Mouse (Mus musculus): ENCODE data around the gene Mapk10. TPM values are rescaled to one million over a fixed set of nuclear protein-coding genes. Genes with fewer than 3 reads are reported as not detected.

Gene Mapk10
- polyA plus RNA-seq, 1 experiment: 36.1 TPM

DNA sequence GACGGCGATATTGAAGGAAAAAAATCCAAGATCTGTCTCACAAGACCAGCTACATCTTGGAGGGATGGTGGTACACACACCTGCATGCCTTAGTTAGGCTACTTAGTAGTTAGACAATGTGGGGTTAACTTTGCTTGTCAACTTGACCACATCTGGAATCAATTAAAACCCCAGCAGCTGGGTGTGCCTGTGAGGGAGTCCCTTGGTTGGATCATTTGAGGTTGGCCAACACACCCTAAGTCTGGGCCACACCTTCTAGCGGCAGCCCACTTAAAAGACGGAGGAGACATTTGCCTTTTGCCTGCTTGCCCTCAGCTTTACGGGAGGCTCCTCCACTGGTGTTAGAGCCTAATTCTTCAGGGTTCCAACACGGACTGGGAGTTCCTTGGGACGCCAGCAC lies 209.0 kb downstream of the Mapk10 start:
- no peak overlapping the region for H3K4me3 ChIP-seq (ENCODE audit: control insufficient read depth, low read depth, low read length)
- H3K36me3 ChIP-seq (ENCODE audit: control insufficient read depth, insufficient read depth, low read length): no peaks in the 10 kb centered on the region
- no peaks in the 10 kb centered on the region for H3K4me1 ChIP-seq (ENCODE audit: control insufficient read depth, insufficient read depth, low read length)
- H3K27ac ChIP-seq (ENCODE audit: control insufficient read depth, insufficient read depth, low read depth, low read length): no peak overlapping the region
- no peaks in the 10 kb centered on the region for H3K27me3 ChIP-seq (ENCODE audit: control insufficient read depth, insufficient read depth, low read length)
- TF ChIP-seq POLR2A (IDR thresholded peaks at IDR 0.05; ENCODE audit: control insufficient read depth, low read depth, low read length) (no peak), CTCF (IDR thresholded peaks at IDR 0.05; ENCODE audit: control insufficient read depth, insufficient read depth, insufficient replicate concordance, low read depth, low read length) (no peak)

DNA sequence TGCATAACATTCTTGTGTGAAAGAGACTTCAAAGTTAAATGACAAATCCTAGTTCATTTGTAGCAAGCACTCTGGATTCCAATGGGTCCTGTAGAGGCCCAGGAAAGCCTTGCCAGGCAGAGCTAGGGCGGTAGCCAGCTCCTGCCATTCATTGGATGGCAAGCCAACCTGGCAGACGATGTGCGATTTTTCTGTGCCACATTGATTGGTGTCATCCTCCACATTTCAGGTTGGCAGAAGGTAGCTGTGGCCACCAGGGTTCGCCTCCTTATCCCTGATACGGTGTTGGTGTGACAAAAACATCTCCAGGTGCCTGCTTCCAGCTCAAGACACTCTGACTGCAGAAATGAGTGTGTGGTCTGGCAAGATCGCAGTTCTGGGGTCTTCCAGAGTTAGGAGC lies 210.6 kb downstream of the Mapk10 start:
- H3K4me1 ChIP-seq (ENCODE audit: control insufficient read depth, insufficient read depth, low read length): no peaks in the 10 kb centered on the region
- no peaks in the 10 kb centered on the region for H3K36me3 ChIP-seq (ENCODE audit: control insufficient read depth, insufficient read depth, low read length)
- TF ChIP-seq CTCF (IDR thresholded peaks at IDR 0.05; ENCODE audit: control insufficient read depth, insufficient read depth, insufficient replicate concordance, low read depth, low read length): no peak
- no peak for TF ChIP-seq POLR2A (IDR thresholded peaks at IDR 0.05; ENCODE audit: control insufficient read depth, low read depth, low read length)
- H3K4me3 ChIP-seq (ENCODE audit: control insufficient read depth, low read depth, low read length): no peak overlapping the region
- no peaks in the 10 kb centered on the region for H3K27me3 ChIP-seq (ENCODE audit: control insufficient read depth, insufficient read depth, low read length)
- H3K27ac ChIP-seq (ENCODE audit: control insufficient read depth, insufficient read depth, low read depth, low read length): no peak overlapping the region

DNA sequence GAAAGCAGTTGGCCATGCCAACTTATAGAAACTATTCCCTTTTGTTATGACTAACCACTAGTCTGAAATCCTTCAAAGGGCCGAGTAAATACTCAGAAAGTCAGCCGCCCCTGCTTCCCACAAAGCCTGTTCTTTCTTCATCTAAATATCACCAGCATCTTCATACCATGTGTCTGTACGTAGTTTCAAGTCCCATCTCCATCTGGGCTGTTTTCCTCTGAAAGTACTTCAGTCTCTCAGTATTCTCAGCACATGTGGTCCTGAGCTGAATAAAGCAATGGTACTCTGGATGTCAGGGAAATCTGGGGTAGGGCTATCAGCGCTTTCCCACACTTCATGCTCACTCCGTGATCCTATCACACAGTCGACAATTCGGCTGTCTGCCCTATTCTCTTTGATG lies 212.6 kb downstream of the Mapk10 start:
- H3K4me1 ChIP-seq (ENCODE audit: control insufficient read depth, insufficient read depth, low read length): no peaks in the 10 kb centered on the region
- H3K36me3 ChIP-seq (ENCODE audit: control insufficient read depth, insufficient read depth, low read length): no peaks in the 10 kb centered on the region
- no peak overlapping the region for H3K4me3 ChIP-seq (ENCODE audit: control insufficient read depth, low read depth, low read length)
- H3K27ac ChIP-seq (ENCODE audit: control insufficient read depth, insufficient read depth, low read depth, low read length): no peak overlapping the region
- TF ChIP-seq CTCF (IDR thresholded peaks at IDR 0.05; ENCODE audit: control insufficient read depth, insufficient read depth, insufficient replicate concordance, low read depth, low read length): no peak
- no peak for TF ChIP-seq POLR2A (IDR thresholded peaks at IDR 0.05; ENCODE audit: control insufficient read depth, low read depth, low read length)
- no peaks in the 10 kb centered on the region for H3K27me3 ChIP-seq (ENCODE audit: control insufficient read depth, insufficient read depth, low read length)

DNA sequence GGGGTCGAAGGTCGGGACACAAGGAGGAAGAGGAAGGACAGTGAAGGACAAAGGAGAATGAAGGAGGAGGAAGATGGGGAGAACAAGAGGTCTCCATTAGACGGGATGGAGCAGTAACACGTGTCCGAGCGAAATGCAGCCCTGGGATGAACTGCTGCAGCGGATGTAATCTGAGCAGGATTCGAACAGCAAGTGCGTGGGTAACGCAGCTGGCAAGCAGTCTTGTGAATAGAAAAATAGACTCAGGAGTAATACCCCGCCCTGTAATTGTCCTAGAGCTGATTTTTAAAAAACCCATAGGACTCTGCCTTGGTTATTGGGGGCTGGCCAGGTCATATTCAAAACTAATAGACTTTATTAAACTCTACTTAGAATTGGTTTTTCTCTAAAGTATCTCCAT lies 213.2 kb downstream of the Mapk10 start:
- Histone ChIP-seq H3K27ac (ENCODE audit: control insufficient read depth, insufficient read depth, low read depth, low read length) (no peak overlapping the region), H3K4me1 (ENCODE audit: control insufficient read depth, insufficient read depth, low read length) (no peaks in the 10 kb centered on the region), H3K4me3 (ENCODE audit: control insufficient read depth, low read depth, low read length) (no peak overlapping the region), H3K27me3 (ENCODE audit: control insufficient read depth, insufficient read depth, low read length) (no peaks in the 10 kb centered on the region), H3K36me3 (ENCODE audit: control insufficient read depth, insufficient read depth, low read length) (no peaks in the 10 kb centered on the region)
- no peak for TF ChIP-seq POLR2A (IDR thresholded peaks at IDR 0.05; ENCODE audit: control insufficient read depth, low read depth, low read length)
- TF ChIP-seq CTCF (IDR thresholded peaks at IDR 0.05; ENCODE audit: control insufficient read depth, insufficient read depth, insufficient replicate concordance, low read depth, low read length): no peak

DNA sequence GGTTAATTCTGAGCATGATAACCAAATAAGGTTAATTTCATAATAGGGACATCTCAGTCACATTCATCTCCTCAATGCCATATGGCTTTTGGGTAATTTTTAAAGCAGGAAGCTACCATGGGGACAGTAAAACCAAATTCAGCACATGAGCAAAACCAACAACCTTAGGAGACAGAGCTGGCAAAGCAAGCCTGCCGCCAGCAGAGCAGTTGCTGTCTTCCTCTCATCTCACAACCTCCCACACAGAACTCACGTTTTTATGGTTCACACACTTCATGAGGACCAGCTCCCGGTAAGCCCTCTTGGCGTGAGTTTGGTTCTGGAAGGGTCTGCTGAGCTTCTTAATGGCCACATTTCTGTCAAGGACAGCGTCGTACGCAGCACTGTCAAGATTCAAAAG lies 214.8 kb downstream of the Mapk10 start:
- no peaks in the 10 kb centered on the region for H3K36me3 ChIP-seq (ENCODE audit: control insufficient read depth, insufficient read depth, low read length)
- H3K27me3 ChIP-seq (ENCODE audit: control insufficient read depth, insufficient read depth, low read length): no peaks in the 10 kb centered on the region
- H3K4me1 ChIP-seq (ENCODE audit: control insufficient read depth, insufficient read depth, low read length): no peaks in the 10 kb centered on the region
- no peak overlapping the region for H3K4me3 ChIP-seq (ENCODE audit: control insufficient read depth, low read depth, low read length)
- TF ChIP-seq CTCF (IDR thresholded peaks at IDR 0.05; ENCODE audit: control insufficient read depth, insufficient read depth, insufficient replicate concordance, low read depth, low read length) (no peak), POLR2A (IDR thresholded peaks at IDR 0.05; ENCODE audit: control insufficient read depth, low read depth, low read length) (no peak)
- no peak overlapping the region for H3K27ac ChIP-seq (ENCODE audit: control insufficient read depth, insufficient read depth, low read depth, low read length)

DNA sequence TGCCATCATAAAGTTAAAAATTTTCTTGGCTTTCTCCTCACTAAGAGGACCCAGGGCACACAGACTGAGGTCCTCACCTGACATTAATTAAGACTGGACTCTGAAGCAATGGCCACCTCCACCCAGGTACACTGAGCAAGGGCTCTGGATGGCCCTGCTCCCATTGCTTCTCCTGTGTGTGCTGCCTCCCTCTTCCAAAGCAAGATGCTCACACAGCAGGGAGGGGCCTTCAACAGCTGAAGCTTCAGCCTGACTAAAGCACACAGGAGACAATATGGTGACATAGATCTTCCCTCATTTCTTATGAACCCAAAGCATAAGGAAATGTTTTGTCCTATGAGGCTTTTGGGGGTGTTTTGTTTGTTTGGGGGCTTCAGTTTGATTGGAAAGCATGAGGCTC lies 215.2 kb downstream of the Mapk10 start:
- TF ChIP-seq POLR2A (IDR thresholded peaks at IDR 0.05; ENCODE audit: control insufficient read depth, low read depth, low read length) (no peak), CTCF (IDR thresholded peaks at IDR 0.05; ENCODE audit: control insufficient read depth, insufficient read depth, insufficient replicate concordance, low read depth, low read length) (no peak)
- Histone ChIP-seq H3K4me3 (ENCODE audit: control insufficient read depth, low read depth, low read length) (no peak overlapping the region), H3K4me1 (ENCODE audit: control insufficient read depth, insufficient read depth, low read length) (no peaks in the 10 kb centered on the region), H3K27ac (ENCODE audit: control insufficient read depth, insufficient read depth, low read depth, low read length) (no peak overlapping the region), H3K27me3 (ENCODE audit: control insufficient read depth, insufficient read depth, low read length) (no peaks in the 10 kb centered on the region), H3K36me3 (ENCODE audit: control insufficient read depth, insufficient read depth, low read length) (no peaks in the 10 kb centered on the region)

DNA sequence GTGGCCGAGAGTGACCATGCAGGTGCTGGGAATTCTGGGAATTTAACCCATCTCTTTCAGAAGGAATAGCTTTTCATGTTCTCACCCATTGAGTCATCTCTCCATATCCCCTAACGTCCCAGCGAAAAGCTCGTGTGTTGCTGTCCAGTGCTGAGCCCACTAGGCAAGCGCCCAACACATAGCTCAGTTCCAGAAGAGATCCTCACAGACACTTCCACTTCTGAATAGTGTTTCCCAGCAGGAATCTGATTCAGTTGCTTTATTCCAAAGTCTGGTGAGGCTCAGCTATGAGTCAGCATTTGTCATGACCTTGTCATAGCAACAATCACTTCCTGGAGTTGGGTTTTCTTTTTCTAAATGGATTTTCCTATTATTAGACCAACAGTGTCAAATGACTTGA lies 217.2 kb downstream of the Mapk10 start:
- H3K27me3 ChIP-seq (ENCODE audit: control insufficient read depth, insufficient read depth, low read length): no peaks in the 10 kb centered on the region
- no peak for TF ChIP-seq POLR2A (IDR thresholded peaks at IDR 0.05; ENCODE audit: control insufficient read depth, low read depth, low read length)
- TF ChIP-seq CTCF (IDR thresholded peaks at IDR 0.05; ENCODE audit: control insufficient read depth, insufficient read depth, insufficient replicate concordance, low read depth, low read length): no peak
- H3K4me1 ChIP-seq (ENCODE audit: control insufficient read depth, insufficient read depth, low read length): no peaks in the 10 kb centered on the region
- H3K36me3 ChIP-seq (ENCODE audit: control insufficient read depth, insufficient read depth, low read length): no peaks in the 10 kb centered on the region
- no peak overlapping the region for H3K27ac ChIP-seq (ENCODE audit: control insufficient read depth, insufficient read depth, low read depth, low read length)
- no peak overlapping the region for H3K4me3 ChIP-seq (ENCODE audit: control insufficient read depth, low read depth, low read length)

DNA sequence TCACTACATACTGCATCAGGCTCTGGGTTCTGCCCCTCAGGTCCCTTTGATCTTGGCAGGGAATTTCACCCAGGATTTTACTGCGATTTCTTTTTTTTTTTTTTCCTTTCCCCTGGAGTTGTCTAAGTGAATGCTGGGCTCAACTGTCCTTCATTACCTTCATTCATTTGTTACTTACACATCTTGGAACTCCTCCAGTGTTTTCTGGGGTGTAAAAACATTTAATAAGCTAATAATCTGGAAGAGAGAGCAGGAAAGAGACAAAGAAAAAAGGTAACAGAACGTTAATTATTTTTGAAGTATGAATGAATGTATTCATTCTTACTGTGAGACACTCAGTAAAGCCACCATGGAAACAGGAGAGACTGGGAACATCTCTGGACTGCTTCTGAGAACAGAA lies 219.4 kb downstream of the Mapk10 start:
- H3K4me1 ChIP-seq (ENCODE audit: control insufficient read depth, insufficient read depth, low read length): no peaks in the 10 kb centered on the region
- H3K27ac ChIP-seq (ENCODE audit: control insufficient read depth, insufficient read depth, low read depth, low read length): no peak overlapping the region
- no peaks in the 10 kb centered on the region for H3K36me3 ChIP-seq (ENCODE audit: control insufficient read depth, insufficient read depth, low read length)
- no peak overlapping the region for H3K4me3 ChIP-seq (ENCODE audit: control insufficient read depth, low read depth, low read length)
- TF ChIP-seq POLR2A (IDR thresholded peaks at IDR 0.05; ENCODE audit: control insufficient read depth, low read depth, low read length) (no peak), CTCF (IDR thresholded peaks at IDR 0.05; ENCODE audit: control insufficient read depth, insufficient read depth, insufficient replicate concordance, low read depth, low read length) (no peak)
- no peaks in the 10 kb centered on the region for H3K27me3 ChIP-seq (ENCODE audit: control insufficient read depth, insufficient read depth, low read length)
